Mouse (Mus musculus) cerebellum, postnatal 10 days (tissue): ENCODE data around the gene Apoh.
A peak's percentile ranks its signal among the peaks of the same experiment; 100 is the strongest.

ENCODE experiments used
- DNase-seq, 2 experiments: peaks; one replicate each; pipeline ENCODE4 v3.0.0; 2021; ENCODE audit warnings: mixed read lengths in 2 of 2

Gene Apoh

GRCm38 (mm10) chr11:108333583-108334379 is 9.4 kb upstream of the Apoh start:
- DNase-seq = no peak

- DNase-seq = no peak
Observed at GRCm38 (mm10) chr11:108334658-108335057, 8.5 kb upstream of the Apoh start.

GRCm38 (mm10) chr11:108335536-108335935 is 7.6 kb upstream of the Apoh start:
- no peak for DNase-seq

- DNase-seq = no peak
Observed at GRCm38 (mm10) chr11:108336445-108336844, 6.7 kb upstream of the Apoh start.

GRCm38 (mm10) chr11:108340293-108340692 is 2.9 kb upstream of the Apoh start:
- no peak for DNase-seq

GRCm38 (mm10) chr11:108341783-108342182 is 1.4 kb upstream of the Apoh start:
- DNase-seq = no peak

GRCm38 (mm10) chr11:108343789-108344462 is 772 bp downstream of the Apoh start, which contains the start of gene Prkca:
TSS of gene Prkca (minus strand) at chr11:108343928.
- DNase-seq = peak; percentile 98

GRCm38 (mm10) chr11:108344759-108345158 is 1.6 kb downstream of the Apoh start:
- no peak for DNase-seq

GRCm38 (mm10) chr11:108345321-108345720 is 2.2 kb downstream of the Apoh start:
- peak in 1 of 2 experiments; percentile 12 for DNase-seq

GRCm38 (mm10) chr11:108350799-108351198 is 7.6 kb downstream of the Apoh start:
- no peak for DNase-seq

GRCm38 (mm10) chr11:108352842-108353388 is 9.8 kb downstream of the Apoh start:
- no peak for DNase-seq

GRCm38 (mm10) chr11:108356020-108356419 is 12.9 kb downstream of the Apoh start:
- no peak for DNase-seq

- DNase-seq = no peak
Observed at GRCm38 (mm10) chr11:108358911-108359310, 15.8 kb downstream of the Apoh start.

GRCm38 (mm10) chr11:108360983-108361382 is 17.8 kb downstream of the Apoh start:
- DNase-seq = no peak

- DNase-seq = no peak
Observed at GRCm38 (mm10) chr11:108362965-108363364, 19.8 kb downstream of the Apoh start.

GRCm38 (mm10) chr11:108363991-108364390 is 20.8 kb downstream of the Apoh start:
- DNase-seq = no peak

GRCm38 (mm10) chr11:108364945-108365589 is 21.9 kb downstream of the Apoh start:
- no peak for DNase-seq

- no peak for DNase-seq
Observed at GRCm38 (mm10) chr11:108365600-108365999, 22.4 kb downstream of the Apoh start.

- DNase-seq = no peak
Observed at GRCm38 (mm10) chr11:108367046-108367445, 23.9 kb downstream of the Apoh start.

GRCm38 (mm10) chr11:108376815-108377214 is 33.7 kb downstream of the Apoh start:
- no peak for DNase-seq

GRCm38 (mm10) chr11:108377680-108378362 is 34.7 kb downstream of the Apoh start:
- DNase-seq = peak; percentile 88 to 89

GRCm38 (mm10) chr11:108378363-108378751 is 35.2 kb downstream of the Apoh start:
- no peak for DNase-seq

GRCm38 (mm10) chr11:108382664-108383063 is 39.5 kb downstream of the Apoh start:
- DNase-seq = no peak
